Mouse (Mus musculus): ENCODE results near the gene Smyd3. TPM values are rescaled to one million over a fixed set of nuclear protein-coding genes. Genes with fewer than 3 reads are reported as not detected.
A peak's percentile ranks its signal among the peaks of the same experiment; 100 is the strongest.

Gene Smyd3
- polyA plus RNA-seq, 1 experiment from 2014 or later = 18.9 TPM

DNA sequence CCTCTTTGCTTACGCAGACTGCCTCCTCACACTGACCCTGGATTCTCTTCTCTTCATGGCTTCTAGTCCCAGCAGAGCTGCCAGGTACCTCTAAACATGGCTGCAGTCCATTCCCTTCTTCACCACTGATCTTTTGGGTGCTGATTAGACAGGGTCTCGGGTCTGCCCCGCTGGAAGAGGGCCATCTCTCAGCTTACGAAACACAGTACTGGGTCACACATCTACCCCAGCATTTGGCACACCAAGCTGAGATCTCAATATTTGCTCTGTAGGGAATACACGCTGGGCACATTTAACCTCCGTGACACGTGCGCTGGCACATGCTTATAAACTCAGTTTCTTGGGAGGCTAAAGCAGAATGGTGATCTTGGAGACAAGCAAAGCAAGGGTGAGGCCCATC lies 413.4 kb downstream of the Smyd3 start:
- Histone ChIP-seq H3K4me1 (ENCODE audit: control insufficient read depth, insufficient read depth, low read length) (peaks cover 6% of the 10 kb centered on the region; the same call in 1 of the 2 replicates), H3K4me2 (ENCODE audit: low read depth, low read length) (no peak overlapping the region), H3K27me3 (ENCODE audit: control insufficient read depth, insufficient read depth, low read length) (no peaks in the 10 kb centered on the region), H3K36me3 (ENCODE audit: control insufficient read depth, insufficient read depth, low read length) (no peaks in the 10 kb centered on the region), H3K9me3 (replicated peaks; ENCODE audit: control insufficient read depth, low read length) (no peaks in the 10 kb centered on the region), H3K9ac (ENCODE audit: low read length) (no peak overlapping the region), H3K27ac (ENCODE audit: low read length) (no peak overlapping the region), H3K4me3 (replicated peaks; ENCODE audit: low read length) (no peak overlapping the region)
- WGBS = 93% methylated on average over 8 of the region's 8 CpGs
- no peak for ATAC-seq (ENCODE audit: insufficient read depth, low FRiP score)

DNA sequence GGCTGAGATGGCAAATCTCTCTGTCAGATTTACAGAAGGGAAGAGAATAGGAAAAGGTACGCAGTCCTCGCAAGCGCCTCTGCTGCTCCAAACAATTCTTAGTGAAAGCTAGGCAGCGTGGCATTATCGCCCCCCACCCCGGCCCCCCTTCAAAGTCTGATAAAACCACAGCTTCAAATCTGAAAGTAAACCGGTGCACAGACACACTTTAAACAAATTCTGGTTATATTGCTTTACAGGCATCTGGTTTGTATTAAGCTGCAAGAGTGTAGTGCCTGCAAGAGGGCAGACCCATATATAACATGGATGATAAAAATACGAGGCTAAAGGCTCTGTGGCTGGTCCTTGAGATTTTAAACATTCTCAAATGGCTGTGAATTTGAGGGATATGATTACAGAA lies 420.8 kb downstream of the Smyd3 start:
- Histone ChIP-seq H3K9me3 (replicated peaks; ENCODE audit: control insufficient read depth, low read length) (no peaks in the 10 kb centered on the region), H3K4me1 (ENCODE audit: control insufficient read depth, insufficient read depth, low read length) (no peaks in the 10 kb centered on the region; the same call in 1 of the 2 replicates), H3K27ac (ENCODE audit: low read length) (0 out of 2 replicates have a peak overlapping the region, but pooled peaks have one; percentile 17), H3K36me3 (ENCODE audit: control insufficient read depth, insufficient read depth, low read length) (no peaks in the 10 kb centered on the region), H3K27me3 (ENCODE audit: control insufficient read depth, insufficient read depth, low read length) (no peaks in the 10 kb centered on the region), H3K4me2 (ENCODE audit: low read depth, low read length) (no peak overlapping the region), H3K4me3 (replicated peaks; ENCODE audit: low read length) (no peak overlapping the region), H3K9ac (ENCODE audit: low read length) (no peak overlapping the region)
- ATAC-seq (ENCODE audit: insufficient read depth, low FRiP score) = no peak
- 38% methylated on average over 8 of the region's 8 CpGs for whole genome bisulfite sequencing

DNA sequence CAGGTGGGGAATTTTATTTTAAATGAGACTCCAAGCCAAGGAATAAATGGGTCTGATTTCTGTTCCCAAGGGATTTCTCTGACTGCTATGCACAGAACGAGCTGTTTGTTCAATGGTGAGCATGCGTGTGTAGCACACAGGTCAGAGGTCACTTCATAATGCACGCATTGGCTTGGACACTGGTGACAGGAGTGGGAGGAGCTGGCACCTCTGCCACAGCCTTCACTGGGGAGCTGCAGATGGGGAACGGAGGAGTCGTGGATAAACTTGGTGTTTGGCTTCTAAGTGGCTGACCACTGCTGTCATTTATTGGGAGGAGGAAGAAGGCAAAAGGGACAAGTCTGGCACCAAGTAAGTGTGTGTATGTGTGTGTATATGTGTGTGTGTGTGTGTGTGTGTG lies 421.5 kb downstream of the Smyd3 start:
- H3K4me1 ChIP-seq (ENCODE audit: control insufficient read depth, insufficient read depth, low read length) = no peaks in the 10 kb centered on the region; the same call in 1 of the 2 replicates
- 49% methylated on average over 5 of the region's 5 CpGs for WGBS
- no peak overlapping the region for H3K4me3 ChIP-seq (replicated peaks; ENCODE audit: low read length)
- H3K4me2 ChIP-seq (ENCODE audit: low read depth, low read length) = no peak overlapping the region
- H3K9me3 ChIP-seq (replicated peaks; ENCODE audit: control insufficient read depth, low read length) = no peaks in the 10 kb centered on the region
- no peak overlapping the region for H3K27ac ChIP-seq (ENCODE audit: low read length)
- no peaks in the 10 kb centered on the region for H3K36me3 ChIP-seq (ENCODE audit: control insufficient read depth, insufficient read depth, low read length)
- no peak for ATAC-seq (ENCODE audit: insufficient read depth, low FRiP score)
- H3K27me3 ChIP-seq (ENCODE audit: control insufficient read depth, insufficient read depth, low read length) = no peaks in the 10 kb centered on the region
- H3K9ac ChIP-seq (ENCODE audit: low read length) = no peak overlapping the region

DNA sequence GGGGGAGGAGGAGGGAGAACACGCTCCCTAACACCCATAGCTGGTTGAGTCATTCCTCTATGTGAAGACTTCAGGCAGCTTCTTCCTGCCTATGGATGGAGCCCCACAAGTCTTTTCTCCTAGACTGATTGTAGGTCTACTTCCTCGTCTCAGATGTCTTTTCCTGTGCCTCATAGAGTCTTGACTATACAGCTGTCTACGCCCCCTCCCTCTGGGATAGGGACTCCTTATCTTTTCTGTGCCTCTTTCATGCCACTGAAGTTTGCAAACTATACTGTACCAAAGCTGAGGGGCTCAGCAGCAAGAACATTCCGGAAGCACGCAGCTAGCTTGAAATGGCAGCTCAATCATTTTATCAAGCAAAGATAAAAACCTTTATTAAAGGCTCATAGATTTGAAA lies 428.7 kb downstream of the Smyd3 start:
- no peak for ATAC-seq (ENCODE audit: insufficient read depth, low FRiP score)
- Histone ChIP-seq H3K4me1 (ENCODE audit: control insufficient read depth, insufficient read depth, low read length) (0 out of 2 replicates have a peak, but pooled peaks cover 4% of the 10 kb centered on the region), H3K27me3 (ENCODE audit: control insufficient read depth, insufficient read depth, low read length) (no peaks in the 10 kb centered on the region), H3K4me3 (replicated peaks; ENCODE audit: low read length) (no peak overlapping the region), H3K27ac (ENCODE audit: low read length) (no peak overlapping the region), H3K4me2 (ENCODE audit: low read depth, low read length) (no peak overlapping the region), H3K9ac (ENCODE audit: low read length) (no peak overlapping the region), H3K9me3 (replicated peaks; ENCODE audit: control insufficient read depth, low read length) (no peaks in the 10 kb centered on the region), H3K36me3 (ENCODE audit: control insufficient read depth, insufficient read depth, low read length) (no peaks in the 10 kb centered on the region)
- WGBS = 78% methylated on average over 5 of the region's 5 CpGs

DNA sequence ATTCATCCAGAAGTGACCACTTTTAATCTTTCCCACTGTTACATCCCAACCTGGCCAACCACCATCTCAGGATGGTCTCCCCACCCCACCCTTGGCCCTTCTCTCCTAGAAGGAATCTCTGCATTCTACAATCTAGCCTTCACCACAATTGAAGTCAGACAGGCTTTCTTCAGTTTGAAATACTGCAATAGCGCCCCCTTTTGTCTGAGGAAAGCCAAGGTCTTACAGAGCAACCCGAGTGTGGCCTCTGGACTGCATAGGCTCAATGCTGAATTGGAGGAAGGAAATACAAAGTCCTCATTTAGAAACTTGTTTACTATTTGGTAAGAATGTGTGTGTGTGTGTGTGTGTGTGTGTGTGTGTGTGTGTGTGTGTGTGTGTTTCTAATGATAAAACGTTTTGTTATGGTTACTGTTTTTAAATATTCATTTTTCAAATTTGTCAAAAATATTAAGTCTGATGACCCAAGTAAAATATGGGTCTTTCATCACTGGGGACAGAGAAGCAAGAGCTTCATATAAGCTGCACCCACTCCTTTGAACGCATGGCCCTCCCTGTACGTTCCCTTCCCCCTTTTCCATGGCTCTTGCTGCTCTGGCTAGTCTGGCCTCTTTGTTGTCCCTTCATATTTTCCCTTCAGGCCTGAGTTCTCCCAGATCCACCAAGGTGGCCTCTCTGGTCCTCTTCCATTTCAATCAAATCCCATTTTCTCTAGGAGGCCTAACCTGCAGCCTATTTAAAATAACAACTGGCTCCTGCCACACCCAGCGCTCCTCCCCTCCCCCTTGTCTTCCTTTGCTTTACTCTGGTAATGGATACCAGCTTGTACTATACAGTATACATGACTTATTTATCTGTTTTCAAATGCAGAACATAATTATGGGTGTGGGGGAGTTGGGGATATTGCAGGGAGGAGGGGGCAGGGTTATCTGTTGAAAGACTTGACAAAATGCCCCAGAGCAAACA lies 430.5 kb downstream of the Smyd3 start:
- Histone ChIP-seq H3K4me1 (ENCODE audit: control insufficient read depth, insufficient read depth, low read length) (peaks cover 12% of the 10 kb centered on the region), H3K4me2 (ENCODE audit: low read depth, low read length) (no peak overlapping the region), H3K9ac (ENCODE audit: low read length) (no peak overlapping the region), H3K4me3 (replicated peaks; ENCODE audit: low read length) (no peak overlapping the region), H3K27ac (ENCODE audit: low read length) (no peak overlapping the region), H3K27me3 (ENCODE audit: control insufficient read depth, insufficient read depth, low read length) (no peaks in the 10 kb centered on the region), H3K36me3 (ENCODE audit: control insufficient read depth, insufficient read depth, low read length) (no peaks in the 10 kb centered on the region), H3K9me3 (replicated peaks; ENCODE audit: control insufficient read depth, low read length) (no peaks in the 10 kb centered on the region)
- no peak; the same call in 1 of the 2 replicates for ATAC-seq (ENCODE audit: insufficient read depth, low FRiP score)
- 59% methylated on average over 6 of the region's 6 CpGs for WGBS

DNA sequence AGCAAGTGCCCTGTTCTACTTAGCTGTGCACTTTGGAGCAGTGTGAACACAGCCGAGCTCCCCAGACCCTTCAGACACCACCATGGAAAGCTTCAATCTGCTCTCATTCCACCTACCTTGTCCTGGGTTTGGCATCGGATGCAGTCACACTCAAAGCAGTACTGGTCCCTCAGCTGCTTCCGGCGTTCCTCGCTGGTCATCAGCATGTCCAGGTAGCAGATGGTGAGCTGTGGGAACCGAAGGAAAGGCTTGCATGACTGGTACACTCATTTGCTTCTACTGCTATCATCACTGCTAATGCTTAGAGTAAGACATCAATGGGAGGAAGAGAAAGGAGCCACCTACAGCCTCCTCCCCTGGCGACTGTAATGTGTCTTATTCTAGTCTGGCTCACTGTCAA lies 431.6 kb downstream of the Smyd3 start:
- H3K4me2 ChIP-seq (ENCODE audit: low read depth, low read length) = no peak overlapping the region
- H3K9ac ChIP-seq (ENCODE audit: low read length) = no peak overlapping the region
- no peak for ATAC-seq (ENCODE audit: insufficient read depth, low FRiP score)
- no peaks in the 10 kb centered on the region for H3K36me3 ChIP-seq (ENCODE audit: control insufficient read depth, insufficient read depth, low read length)
- no peaks in the 10 kb centered on the region for H3K27me3 ChIP-seq (ENCODE audit: control insufficient read depth, insufficient read depth, low read length)
- H3K27ac ChIP-seq (ENCODE audit: low read length) = no peak overlapping the region
- no peak overlapping the region for H3K4me3 ChIP-seq (replicated peaks; ENCODE audit: low read length)
- no peaks in the 10 kb centered on the region for H3K9me3 ChIP-seq (replicated peaks; ENCODE audit: control insufficient read depth, low read length)
- H3K4me1 ChIP-seq (ENCODE audit: control insufficient read depth, insufficient read depth, low read length) = peaks cover 12% of the 10 kb centered on the region
- 87% methylated on average over 7 of the region's 7 CpGs for WGBS

DNA sequence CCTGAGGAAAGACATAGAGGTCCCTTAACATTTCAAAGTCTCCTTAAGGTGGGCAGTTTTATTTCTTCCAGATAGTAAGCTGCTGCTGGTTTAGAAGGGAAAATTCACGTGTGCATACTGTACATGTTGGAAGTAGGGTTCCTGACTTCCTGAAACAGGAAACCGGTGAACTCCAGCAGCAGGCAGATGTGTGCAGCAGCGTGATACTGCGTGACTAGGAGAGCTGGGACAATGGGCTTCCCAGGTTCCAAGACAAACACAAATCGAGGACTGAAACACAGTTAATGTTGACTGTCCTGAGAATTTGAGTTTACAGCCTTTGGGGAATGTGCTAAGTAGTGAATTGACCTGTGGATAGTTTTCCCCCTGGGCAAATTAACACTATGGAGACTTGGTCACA lies 434.7 kb downstream of the Smyd3 start:
- Histone ChIP-seq H3K4me2 (ENCODE audit: low read depth, low read length) (no peak overlapping the region), H3K9me3 (replicated peaks; ENCODE audit: control insufficient read depth, low read length) (no peaks in the 10 kb centered on the region), H3K9ac (ENCODE audit: low read length) (no peak overlapping the region), H3K4me3 (replicated peaks; ENCODE audit: low read length) (no peak overlapping the region), H3K27ac (ENCODE audit: low read length) (no peak overlapping the region), H3K36me3 (ENCODE audit: control insufficient read depth, insufficient read depth, low read length) (no peaks in the 10 kb centered on the region), H3K27me3 (ENCODE audit: control insufficient read depth, insufficient read depth, low read length) (no peaks in the 10 kb centered on the region), H3K4me1 (ENCODE audit: control insufficient read depth, insufficient read depth, low read length) (peaks cover 12% of the 10 kb centered on the region)
- WGBS = 46% methylated on average over 5 of the region's 5 CpGs
- no peak for ATAC-seq (ENCODE audit: insufficient read depth, low FRiP score)

DNA sequence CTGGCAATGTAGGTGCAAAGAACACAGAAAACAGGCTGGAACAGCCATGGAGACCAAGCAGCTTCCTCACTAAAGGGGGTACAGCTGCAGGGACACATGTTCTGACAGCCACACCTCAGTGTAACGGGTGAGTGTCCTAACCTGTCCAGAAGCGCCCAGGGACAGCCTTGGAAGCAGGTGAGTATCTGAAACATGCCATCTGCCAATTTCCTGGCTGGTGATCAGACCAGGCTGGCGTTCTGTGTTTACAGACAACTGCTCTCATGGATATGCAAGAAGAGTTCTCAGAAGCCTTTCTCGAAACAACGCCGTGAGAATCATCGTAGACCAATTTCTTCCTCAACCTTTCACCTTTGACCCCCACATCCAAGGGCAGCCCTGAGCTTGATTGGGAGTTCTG lies 444.0 kb downstream of the Smyd3 start:
- Histone ChIP-seq H3K36me3 (ENCODE audit: control insufficient read depth, insufficient read depth, low read length) (no peaks in the 10 kb centered on the region), H3K4me1 (ENCODE audit: control insufficient read depth, insufficient read depth, low read length) (no peaks in the 10 kb centered on the region), H3K9ac (ENCODE audit: low read length) (no peak overlapping the region), H3K9me3 (replicated peaks; ENCODE audit: control insufficient read depth, low read length) (no peaks in the 10 kb centered on the region), H3K4me2 (ENCODE audit: low read depth, low read length) (no peak overlapping the region), H3K27me3 (ENCODE audit: control insufficient read depth, insufficient read depth, low read length) (no peaks in the 10 kb centered on the region), H3K4me3 (replicated peaks; ENCODE audit: low read length) (no peak overlapping the region), H3K27ac (ENCODE audit: low read length) (no peak overlapping the region)
- ATAC-seq (ENCODE audit: insufficient read depth, low FRiP score) = no peak
- 85% methylated on average over 7 of the region's 7 CpGs for WGBS

DNA sequence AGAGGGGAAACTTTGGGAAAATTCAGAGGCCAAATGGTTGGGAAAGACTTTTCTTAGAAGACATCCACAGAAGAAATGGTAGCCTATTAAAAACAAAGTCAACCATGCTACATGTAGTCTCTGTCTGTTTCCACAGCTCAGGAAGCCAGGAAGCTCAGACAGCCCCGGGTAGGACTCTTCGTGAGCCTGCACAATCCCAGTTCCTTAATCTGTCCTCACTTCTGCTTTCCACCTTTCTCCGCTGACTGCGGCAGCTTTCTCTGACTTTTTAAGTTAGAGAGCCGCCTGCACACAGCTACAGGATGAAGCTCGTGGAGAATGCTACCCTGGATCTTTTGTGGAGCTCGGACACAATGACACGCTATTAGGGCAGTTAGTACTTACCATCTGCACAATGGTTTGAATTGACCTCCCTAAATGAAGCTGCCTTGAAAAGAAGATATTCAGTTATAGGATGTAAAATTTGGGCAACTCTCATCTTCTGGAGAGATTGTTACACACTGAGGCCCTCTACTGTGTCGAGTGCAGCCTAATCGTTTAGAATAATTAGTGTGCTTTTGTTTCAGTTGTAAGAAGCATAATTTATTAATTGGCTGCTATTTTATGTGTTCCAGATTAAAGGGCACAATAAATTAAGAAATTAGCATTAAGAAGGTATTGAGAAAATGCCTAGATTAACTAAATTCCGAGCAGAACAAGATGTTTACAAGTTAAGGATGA lies 444.7 kb downstream of the Smyd3 start:
- Histone ChIP-seq H3K27me3 (ENCODE audit: control insufficient read depth, insufficient read depth, low read length) (no peaks in the 10 kb centered on the region), H3K4me3 (replicated peaks; ENCODE audit: low read length) (no peak overlapping the region), H3K4me1 (ENCODE audit: control insufficient read depth, insufficient read depth, low read length) (no peaks in the 10 kb centered on the region), H3K9me3 (replicated peaks; ENCODE audit: control insufficient read depth, low read length) (no peaks in the 10 kb centered on the region), H3K4me2 (ENCODE audit: low read depth, low read length) (no peak overlapping the region), H3K27ac (ENCODE audit: low read length) (no peak overlapping the region), H3K36me3 (ENCODE audit: control insufficient read depth, insufficient read depth, low read length) (no peaks in the 10 kb centered on the region), H3K9ac (ENCODE audit: low read length) (no peak overlapping the region)
- ATAC-seq (ENCODE audit: insufficient read depth, low FRiP score) = no peak
- WGBS = 75% methylated on average over 11 of the region's 11 CpGs

All from stomach, embryonic 16.5 days (tissue).